Mouse (Mus musculus): ENCODE measurements at regions not wholly inside any gene's neighbourhood (a gene's known extent, or its start where the extent isn't known, plus 50 kb on each side); places are given as distances from the start of the nearest gene placed in this dataset.

DNA sequence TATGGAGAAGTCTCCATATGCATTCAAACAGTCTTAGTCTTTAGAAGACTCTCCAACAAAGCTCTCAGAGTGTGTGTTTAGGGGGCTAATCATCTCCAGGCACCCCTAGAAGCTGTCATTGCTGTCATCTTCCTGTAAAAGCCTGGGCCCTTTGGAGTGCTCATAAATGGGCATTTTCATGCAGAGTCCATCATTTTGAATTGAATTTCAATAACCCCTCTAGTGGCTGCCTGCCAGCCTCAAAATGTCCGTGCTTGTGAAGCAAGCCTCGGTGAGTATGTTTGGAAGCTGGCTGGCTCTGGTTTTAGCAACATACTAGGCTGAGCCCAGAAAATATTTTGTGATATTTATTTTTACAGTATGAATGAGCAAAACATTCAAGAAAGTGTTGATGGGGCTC lies 195.2 kb downstream of the Wnt5a start:
- Histone ChIP-seq H3K4me1 (peaks cover 5% of the 10 kb centered on the region; the same call in 1 of the 2 replicates), H3K9me3 (replicated peaks) (no peaks in the 10 kb centered on the region), H3K36me3 (no peaks in the 10 kb centered on the region), H3K4me2 (replicated peaks) (no peak overlapping the region), H3K27ac (replicated peaks) (no peak overlapping the region), H3K9ac (no peak overlapping the region), H3K27me3 (no peaks in the 10 kb centered on the region), H3K4me3 (replicated peaks) (no peak overlapping the region)
- no peak for ATAC-seq (ENCODE audit: insufficient number of reproducible peaks, low FRiP score, low TSS enrichment, low read depth)
- 44% methylated on average over 2 of the region's 2 CpGs for WGBS

DNA sequence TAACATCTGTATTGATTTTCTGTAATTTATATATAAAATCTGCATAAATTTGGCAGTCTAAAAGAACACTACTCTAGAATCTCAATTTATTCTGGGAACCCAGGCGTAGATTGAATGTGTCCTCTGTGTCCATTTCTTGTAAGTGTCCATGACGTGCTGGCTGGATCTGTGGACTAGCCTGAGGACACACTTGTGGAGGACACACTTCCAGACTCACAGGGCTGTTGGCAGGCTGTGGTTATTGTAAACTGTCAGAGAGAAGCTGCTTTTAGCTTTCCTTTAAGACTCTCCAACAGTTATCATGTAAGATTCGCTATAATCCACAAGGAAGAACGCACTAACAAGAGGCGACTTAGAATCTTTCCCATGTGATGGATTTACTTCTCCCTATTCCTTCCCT lies 200.2 kb downstream of the Wnt5a start:
- Histone ChIP-seq H3K4me1 (peaks cover 2% of the 10 kb centered on the region; the same call in 1 of the 2 replicates), H3K27ac (replicated peaks) (no peak overlapping the region), H3K4me3 (replicated peaks) (no peak overlapping the region), H3K27me3 (no peaks in the 10 kb centered on the region), H3K4me2 (replicated peaks) (no peak overlapping the region), H3K9me3 (replicated peaks) (no peaks in the 10 kb centered on the region), H3K9ac (no peak overlapping the region), H3K36me3 (no peaks in the 10 kb centered on the region)
- 93% methylated on average over 5 of the region's 5 CpGs for WGBS
- ATAC-seq (ENCODE audit: insufficient number of reproducible peaks, low FRiP score, low TSS enrichment, low read depth), result no peak

DNA sequence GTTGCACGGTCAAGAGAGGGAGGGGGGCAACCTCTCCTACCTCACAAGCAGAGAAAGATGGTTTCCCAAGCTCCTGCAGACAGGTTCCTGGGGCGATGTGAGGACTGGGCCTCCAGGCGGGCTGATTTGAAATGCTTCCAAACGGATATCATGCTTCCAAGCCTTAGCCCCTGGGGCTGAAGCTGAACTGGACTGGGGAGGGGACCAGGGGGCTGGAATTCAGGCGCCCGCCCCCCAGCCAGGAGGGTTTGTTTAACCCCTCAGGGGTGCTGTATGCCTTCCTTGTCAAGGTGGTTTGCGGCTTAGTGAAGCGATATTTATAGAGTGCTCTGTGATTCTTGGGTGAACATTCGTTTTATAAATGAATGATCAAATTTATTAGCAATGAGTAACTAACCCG lies 210.0 kb downstream of the Wnt5a start:
- Histone ChIP-seq H3K27me3 (no peaks in the 10 kb centered on the region), H3K9ac (no peak overlapping the region), H3K27ac (replicated peaks) (no peak overlapping the region), H3K36me3 (no peaks in the 10 kb centered on the region), H3K9me3 (replicated peaks) (no peaks in the 10 kb centered on the region), H3K4me1 (no peaks in the 10 kb centered on the region), H3K4me3 (replicated peaks) (no peak overlapping the region), H3K4me2 (replicated peaks) (no peak overlapping the region)
- ATAC-seq (ENCODE audit: insufficient number of reproducible peaks, low FRiP score, low TSS enrichment, low read depth), result no peak
- 62% methylated on average over 10 of the region's 10 CpGs for WGBS

GRCm38 (mm10) chr14:28720545-28720944 lies 216.0 kb downstream of the Wnt5a start:
- Histone ChIP-seq H3K27ac (replicated peaks) (no peak overlapping the region), H3K4me1 (no peaks in the 10 kb centered on the region), H3K4me3 (replicated peaks) (no peak overlapping the region), H3K9ac (no peak overlapping the region), H3K4me2 (replicated peaks) (no peak overlapping the region), H3K36me3 (no peaks in the 10 kb centered on the region), H3K27me3 (no peaks in the 10 kb centered on the region), H3K9me3 (replicated peaks) (no peaks in the 10 kb centered on the region)
- 94% methylated on average over 3 of the region's 3 CpGs for WGBS
- no peak for ATAC-seq (ENCODE audit: insufficient number of reproducible peaks, low FRiP score, low TSS enrichment, low read depth)

DNA sequence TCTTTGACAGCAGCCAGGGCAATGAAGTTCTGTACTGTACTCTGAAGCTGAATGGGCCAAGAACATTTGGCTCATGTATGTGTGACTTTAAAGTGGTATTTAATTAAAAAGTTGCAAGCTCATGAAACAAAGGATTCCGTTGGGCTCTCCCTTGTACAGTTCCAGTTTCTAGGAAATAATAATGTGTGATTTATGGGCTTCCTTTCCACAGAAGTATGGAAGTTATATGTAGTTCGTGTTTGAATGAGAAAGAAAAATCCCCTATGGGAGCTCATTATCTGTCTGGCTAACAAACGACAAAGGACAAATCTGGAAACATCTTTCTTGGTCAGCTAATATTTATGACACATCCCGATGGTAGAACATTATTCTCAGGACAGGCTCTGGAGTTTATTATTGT lies 221.1 kb downstream of the Wnt5a start:
- WGBS, result 64% methylated on average over 4 of the region's 4 CpGs
- H3K4me2 ChIP-seq (replicated peaks), result no peak overlapping the region
- no peaks in the 10 kb centered on the region for H3K36me3 ChIP-seq
- H3K9me3 ChIP-seq (replicated peaks), result no peaks in the 10 kb centered on the region
- H3K27me3 ChIP-seq, result no peaks in the 10 kb centered on the region
- H3K4me3 ChIP-seq (replicated peaks), result no peak overlapping the region
- no peaks in the 10 kb centered on the region for H3K4me1 ChIP-seq
- no peak for ATAC-seq (ENCODE audit: insufficient number of reproducible peaks, low FRiP score, low TSS enrichment, low read depth)
- H3K27ac ChIP-seq (replicated peaks), result no peak overlapping the region
- H3K9ac ChIP-seq, result no peak overlapping the region

GRCm38 (mm10) chr14:28733496-28733895 lies 228.9 kb downstream of the Wnt5a start:
- Histone ChIP-seq H3K36me3 (no peaks in the 10 kb centered on the region), H3K4me3 (replicated peaks) (no peak overlapping the region), H3K4me1 (no peaks in the 10 kb centered on the region), H3K9ac (no peak overlapping the region), H3K27me3 (no peaks in the 10 kb centered on the region), H3K27ac (replicated peaks) (no peak overlapping the region), H3K9me3 (replicated peaks) (no peaks in the 10 kb centered on the region), H3K4me2 (replicated peaks) (no peak overlapping the region)
- 76% methylated on average over 5 of the region's 5 CpGs for WGBS
- ATAC-seq (ENCODE audit: insufficient number of reproducible peaks, low FRiP score, low TSS enrichment, low read depth), result no peak

- no peak for ATAC-seq (ENCODE audit: insufficient number of reproducible peaks, low FRiP score, low TSS enrichment, low read depth)
- H3K4me3 ChIP-seq (replicated peaks), result no peak overlapping the region
- H3K4me1 ChIP-seq, result no peaks in the 10 kb centered on the region
- 90% methylated on average over 5 of the region's 5 CpGs for WGBS
- H3K9me3 ChIP-seq (replicated peaks), result no peaks in the 10 kb centered on the region
- H3K27me3 ChIP-seq, result no peaks in the 10 kb centered on the region
- H3K36me3 ChIP-seq, result no peaks in the 10 kb centered on the region
- H3K9ac ChIP-seq, result no peak overlapping the region
- no peak overlapping the region for H3K27ac ChIP-seq (replicated peaks)
- H3K4me2 ChIP-seq (replicated peaks), result no peak overlapping the region
Measured at GRCm38 (mm10) chr14:28735446-28735845, 230.9 kb downstream of the Wnt5a start.

DNA sequence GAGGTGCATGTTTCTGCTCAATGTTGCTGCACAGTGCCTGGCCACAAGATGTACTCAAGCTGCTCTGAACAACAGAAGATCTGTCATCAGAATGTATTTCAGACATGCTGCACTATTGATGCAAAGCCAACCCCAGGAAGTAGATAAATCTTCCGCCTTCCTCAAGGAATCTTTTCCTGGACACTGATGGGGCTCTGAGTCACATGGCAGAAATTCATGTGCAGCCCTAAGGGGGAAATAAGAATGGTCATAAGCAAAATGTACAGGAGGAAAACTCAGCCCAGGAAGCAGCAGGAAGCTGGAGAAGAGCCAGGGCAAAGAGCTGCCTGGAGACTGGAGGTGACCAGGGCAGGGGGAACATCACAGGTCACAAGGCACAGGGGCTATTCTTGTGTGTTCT lies 235.5 kb downstream of the Wnt5a start:
- 68% methylated on average over 1 of the region's 1 CpGs for WGBS
- ATAC-seq (ENCODE audit: insufficient number of reproducible peaks, low FRiP score, low TSS enrichment, low read depth), result no peak
- H3K9ac ChIP-seq, result no peak overlapping the region
- no peaks in the 10 kb centered on the region for H3K36me3 ChIP-seq
- H3K4me3 ChIP-seq (replicated peaks), result no peak overlapping the region
- no peaks in the 10 kb centered on the region for H3K4me1 ChIP-seq
- no peak overlapping the region for H3K4me2 ChIP-seq (replicated peaks)
- H3K27ac ChIP-seq (replicated peaks), result no peak overlapping the region
- H3K27me3 ChIP-seq, result no peaks in the 10 kb centered on the region
- H3K9me3 ChIP-seq (replicated peaks), result no peaks in the 10 kb centered on the region

DNA sequence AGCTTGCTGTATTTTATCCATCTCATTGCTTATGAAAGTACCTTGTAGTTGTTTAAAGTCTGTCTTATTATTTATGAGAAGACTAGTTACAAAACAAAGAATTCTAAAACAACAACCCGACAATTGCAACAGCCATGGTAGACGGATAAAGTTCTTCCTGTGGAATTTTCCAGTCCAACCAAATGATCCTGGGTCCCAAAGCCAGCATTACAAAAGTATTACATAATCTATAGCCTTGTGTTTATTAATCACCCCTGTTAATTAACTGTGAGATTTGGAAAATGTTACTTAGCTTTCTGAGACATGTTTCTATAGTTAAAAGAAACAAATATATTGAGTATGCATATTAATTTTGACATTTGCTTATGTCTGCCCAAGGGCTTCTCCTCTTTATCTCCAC lies 236.9 kb downstream of the Wnt5a start:
- Histone ChIP-seq H3K27ac (replicated peaks) (no peak overlapping the region), H3K4me3 (replicated peaks) (no peak overlapping the region), H3K27me3 (no peaks in the 10 kb centered on the region), H3K4me1 (no peaks in the 10 kb centered on the region), H3K9me3 (replicated peaks) (no peaks in the 10 kb centered on the region), H3K4me2 (replicated peaks) (no peak overlapping the region), H3K36me3 (no peaks in the 10 kb centered on the region), H3K9ac (no peak overlapping the region)
- ATAC-seq (ENCODE audit: insufficient number of reproducible peaks, low FRiP score, low TSS enrichment, low read depth), result no peak
- WGBS, result 73% methylated on average over 2 of the region's 2 CpGs

DNA sequence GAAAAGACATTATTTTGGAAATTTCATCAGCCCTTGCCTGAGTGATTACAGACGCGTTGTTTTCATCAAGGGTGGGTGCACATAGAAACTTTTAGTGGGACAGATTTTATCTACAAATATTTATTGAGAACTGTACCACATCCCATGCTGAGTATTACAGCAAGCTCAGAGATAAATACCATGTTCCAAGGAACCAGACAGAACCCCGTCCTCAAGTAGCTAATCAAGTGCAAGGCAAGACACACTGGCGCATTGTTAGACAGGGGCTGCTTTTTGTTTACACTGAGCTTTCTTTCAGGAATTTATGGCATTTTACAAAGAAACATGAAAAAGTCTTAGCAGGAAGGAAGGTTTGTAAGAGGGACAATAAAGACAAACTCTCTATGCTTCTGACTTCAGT lies 239.1 kb downstream of the Wnt5a start:
- no peaks in the 10 kb centered on the region for H3K9me3 ChIP-seq (replicated peaks)
- H3K36me3 ChIP-seq, result no peaks in the 10 kb centered on the region
- H3K27me3 ChIP-seq, result no peaks in the 10 kb centered on the region
- no peak for ATAC-seq (ENCODE audit: insufficient number of reproducible peaks, low FRiP score, low TSS enrichment, low read depth)
- H3K27ac ChIP-seq (replicated peaks), result no peak overlapping the region
- no peak overlapping the region for H3K9ac ChIP-seq
- H3K4me1 ChIP-seq, result no peaks in the 10 kb centered on the region
- H3K4me3 ChIP-seq (replicated peaks), result no peak overlapping the region
- WGBS, result 59% methylated on average over 4 of the region's 4 CpGs
- no peak overlapping the region for H3K4me2 ChIP-seq (replicated peaks)

DNA sequence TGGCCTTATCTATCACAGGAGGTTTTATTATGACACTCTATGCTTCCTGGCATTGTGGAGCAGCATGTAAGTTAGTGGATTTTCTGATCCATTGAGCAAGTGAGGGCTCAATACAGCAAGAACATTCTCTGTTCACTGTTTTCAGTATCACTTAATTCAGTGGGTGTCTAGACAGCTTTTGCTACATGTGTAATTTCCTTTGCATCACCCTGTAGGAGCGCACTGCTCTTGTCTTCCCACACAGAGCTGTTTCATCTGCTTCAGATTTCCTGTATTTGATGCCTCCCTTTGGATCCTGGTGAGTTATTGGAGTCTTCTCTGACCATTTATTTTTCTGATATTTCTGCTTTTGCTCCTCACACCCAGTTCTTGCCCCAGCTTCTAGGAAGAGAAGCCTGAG lies 245.8 kb downstream of the Wnt5a start:
- WGBS, result 64% methylated on average over 1 of the region's 1 CpGs
- H3K4me1 ChIP-seq, result no peaks in the 10 kb centered on the region
- H3K4me2 ChIP-seq (replicated peaks), result no peak overlapping the region
- no peaks in the 10 kb centered on the region for H3K36me3 ChIP-seq
- H3K27me3 ChIP-seq, result no peaks in the 10 kb centered on the region
- no peaks in the 10 kb centered on the region for H3K9me3 ChIP-seq (replicated peaks)
- ATAC-seq (ENCODE audit: insufficient number of reproducible peaks, low FRiP score, low TSS enrichment, low read depth), result no peak
- no peak overlapping the region for H3K4me3 ChIP-seq (replicated peaks)
- no peak overlapping the region for H3K27ac ChIP-seq (replicated peaks)
- no peak overlapping the region for H3K9ac ChIP-seq

DNA sequence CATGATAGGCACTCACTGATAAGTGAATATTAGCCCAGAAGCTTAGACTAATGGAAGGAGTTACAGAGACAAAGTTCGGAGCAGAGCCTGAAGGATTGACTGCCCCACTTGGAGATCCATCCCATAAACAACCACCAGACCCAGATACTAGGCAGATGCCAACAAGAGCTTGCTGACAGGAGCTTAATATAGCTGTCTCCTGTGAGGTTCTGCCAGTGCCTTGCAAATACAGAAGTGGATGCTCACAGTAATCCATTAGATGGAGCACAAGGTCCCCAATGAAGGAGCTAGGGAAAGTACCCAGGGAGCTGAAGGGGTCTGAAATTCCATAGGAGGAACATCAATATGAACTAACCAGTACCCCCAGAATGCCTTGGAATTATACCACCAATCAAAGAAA lies 252.8 kb upstream of the Lrtm1 start:
- no peak overlapping the region for H3K4me3 ChIP-seq (replicated peaks)
- H3K9me3 ChIP-seq (replicated peaks), result no peaks in the 10 kb centered on the region
- no peaks in the 10 kb centered on the region for H3K27me3 ChIP-seq
- no peaks in the 10 kb centered on the region for H3K4me1 ChIP-seq
- ATAC-seq (ENCODE audit: insufficient number of reproducible peaks, low FRiP score, low TSS enrichment, low read depth), result no peak
- H3K9ac ChIP-seq, result no peak overlapping the region
- 86% methylated on average over 1 of the region's 1 CpGs for whole genome bisulfite sequencing
- no peak overlapping the region for H3K27ac ChIP-seq (replicated peaks)
- H3K36me3 ChIP-seq, result no peaks in the 10 kb centered on the region
- no peak overlapping the region for H3K4me2 ChIP-seq (replicated peaks)
